Comparison of ENCODE assay signal across 9 mouse cellular contexts in genomic region chr7:16239554-16239997, GRCm38 (mm10). TPM values are rescaled to one million over a fixed set of nuclear protein-coding genes. Genes with fewer than 3 reads are reported as not detected.
DNase-seq lines count a peak whose midpoint lies in the region; ATAC-seq and TF ChIP-seq lines count a peak whose summit lies in the region.
"Had no signal": no experiment of that assay in that cellular context is flagged by ENCODE, and none has a peak within 500 bp of the region (broad histone marks: within the 10 kb centered on the region; RNA-seq: fewer than 3 reads in every experiment).

No protein-coding gene starts in this region.

- DNase-seq in 3134 (ENCODE audit: extremely low read depth, insufficient read length, low spot score): peak; percentile 48
- peak; percentile 35 for DNase-seq in adipocyte (ENCODE audit: low spot score)
- peak; percentile 61 to 76 for DNase-seq in heart, adult 2 months
- peak; percentile 58 to 69 for DNase-seq in lung, adult 18-20 months
- no peak for DNase-seq in thymus, adult 2 months
- DNase-seq in forebrain, embryonic 10.5 days (ENCODE audit: extremely low spot score, low spot score): no peak
- DNase-seq in forebrain, embryonic 14.5 days (ENCODE audit: low spot score): no peak

- no peak for TF ChIP-seq EP300 in heart, adult 2 months (IDR thresholded peaks at IDR 0.05; ENCODE audit: insufficient read depth, low read depth, low read length)

- peak overlapping the region; percentile 71 for H3K27ac ChIP-seq in heart, adult 2 months
- no peak overlapping the region; the same call in 1 of the 2 replicates for H3K27ac ChIP-seq in thymus, adult 2 months (ENCODE audit: control insufficient read depth, insufficient read depth, low read length)
- no peak overlapping the region for H3K27ac ChIP-seq in forebrain, embryonic 10.5 days
- no peak overlapping the region for H3K27ac ChIP-seq in forebrain, embryonic 14.5 days (ENCODE audit: low read depth, low read length)
- H3K27ac ChIP-seq in neural tube, embryonic 15.5 days (replicated peaks): no peak overlapping the region
- H3K27ac ChIP-seq: hindbrain, embryonic 15.5 days had no signal

- TF ChIP-seq CTCF in heart, adult 2 months (IDR thresholded peaks at IDR 0.05): no peak
- TF ChIP-seq CTCF in thymus, adult 2 months (IDR thresholded peaks at IDR 0.05; ENCODE audit: borderline replicate concordance, control insufficient read depth, extremely low read depth, insufficient read depth, low read length, poor library complexity): no peak

- H3K9ac ChIP-seq in heart, adult 2 months (ENCODE audit: low read depth, low read length): peak overlapping the region; percentile 25
- no peak overlapping the region for H3K9ac ChIP-seq in forebrain, embryonic 14.5 days (ENCODE audit: low read length)
- no peak overlapping the region for H3K9ac ChIP-seq in neural tube, embryonic 15.5 days (replicated peaks)
- H3K9ac ChIP-seq: hindbrain, embryonic 15.5 days had no signal

- no peaks in the 10 kb centered on the region for H3K9me3 ChIP-seq in forebrain, embryonic 10.5 days
- no peaks in the 10 kb centered on the region for H3K9me3 ChIP-seq in forebrain, embryonic 14.5 days (replicated peaks; ENCODE audit: control insufficient read depth, low read length)
- H3K9me3 ChIP-seq in neural tube, embryonic 15.5 days (replicated peaks): no peaks in the 10 kb centered on the region
- H3K9me3 ChIP-seq: hindbrain, embryonic 15.5 days had no signal

- intact Hi-C loops in heart, adult 2 months (cut with DNase I): no loop called here

- no peak overlapping the region for H3K4me2 ChIP-seq in forebrain, embryonic 14.5 days (ENCODE audit: low read length)
- no peak overlapping the region for H3K4me2 ChIP-seq in neural tube, embryonic 15.5 days
- H3K4me2 ChIP-seq: hindbrain, embryonic 15.5 days had no signal

- no peak overlapping the region for H3K4me3 ChIP-seq in heart, adult 2 months
- no peak overlapping the region for H3K4me3 ChIP-seq in thymus, adult 2 months (ENCODE audit: control insufficient read depth, insufficient read depth, low read length)
- H3K4me3 ChIP-seq in forebrain, embryonic 10.5 days: no peak overlapping the region
- H3K4me3 ChIP-seq in forebrain, embryonic 14.5 days (ENCODE audit: low read depth, low read length): no peak overlapping the region
- H3K4me3 ChIP-seq in neural tube, embryonic 15.5 days (replicated peaks): no peak overlapping the region
- H3K4me3 ChIP-seq: hindbrain, embryonic 15.5 days had no signal

- no peaks in the 10 kb centered on the region for H3K36me3 ChIP-seq in heart, adult 2 months (ENCODE audit: control insufficient read depth, insufficient read depth, low read length)
- no peaks in the 10 kb centered on the region for H3K36me3 ChIP-seq in thymus, adult 2 months (ENCODE audit: control insufficient read depth, insufficient read depth, low read length)
- H3K36me3 ChIP-seq in forebrain, embryonic 10.5 days (replicated peaks): no peaks in the 10 kb centered on the region
- H3K36me3 ChIP-seq in forebrain, embryonic 14.5 days (ENCODE audit: control insufficient read depth, insufficient read depth, low read length): no peaks in the 10 kb centered on the region
- H3K36me3 ChIP-seq in neural tube, embryonic 15.5 days: no peaks in the 10 kb centered on the region
- H3K36me3 ChIP-seq: hindbrain, embryonic 15.5 days had no signal

- peaks cover 4% of the 10 kb centered on the region for H3K4me1 ChIP-seq in heart, adult 2 months (ENCODE audit: control insufficient read depth, insufficient read depth, low read length)
- H3K4me1 ChIP-seq in thymus, adult 2 months (replicated peaks; ENCODE audit: control insufficient read depth, insufficient read depth, low read length): no peaks in the 10 kb centered on the region
- no peaks in the 10 kb centered on the region; the same call in 1 of the 2 replicates for H3K4me1 ChIP-seq in forebrain, embryonic 10.5 days
- H3K4me1 ChIP-seq in forebrain, embryonic 14.5 days (ENCODE audit: control insufficient read depth, insufficient read depth, low read length): no peaks in the 10 kb centered on the region
- no peaks in the 10 kb centered on the region for H3K4me1 ChIP-seq in neural tube, embryonic 15.5 days
- H3K4me1 ChIP-seq: hindbrain, embryonic 15.5 days had no signal

- ATAC-seq in forebrain, embryonic 14.5 days: no peak
- ATAC-seq in neural tube, embryonic 15.5 days (ENCODE audit: low FRiP score): no peak

- no peaks in the 10 kb centered on the region for H3K27me3 ChIP-seq in heart, adult 2 months (ENCODE audit: control insufficient read depth, insufficient read depth, low read length)
- no peaks in the 10 kb centered on the region for H3K27me3 ChIP-seq in thymus, adult 2 months (ENCODE audit: control insufficient read depth, insufficient read depth, low read length)
- H3K27me3 ChIP-seq in forebrain, embryonic 10.5 days (ENCODE audit: poor library complexity, severe bottlenecking): no peaks in the 10 kb centered on the region
- no peaks in the 10 kb centered on the region for H3K27me3 ChIP-seq in forebrain, embryonic 14.5 days (replicated peaks; ENCODE audit: control insufficient read depth, insufficient read depth, low read length)
- no peaks in the 10 kb centered on the region for H3K27me3 ChIP-seq in neural tube, embryonic 15.5 days (replicated peaks)
- H3K27me3 ChIP-seq: hindbrain, embryonic 15.5 days had no signal

- TF ChIP-seq POLR2A in heart, adult 2 months (IDR thresholded peaks at IDR 0.05; ENCODE audit: insufficient read depth, low read depth, low read length): 0 out of 2 replicates have a peak, but pooled peaks have one; percentile 18
- no peak for TF ChIP-seq POLR2A in thymus, adult 2 months (IDR thresholded peaks at IDR 0.05; ENCODE audit: control insufficient read depth, extremely low read depth, insufficient read depth, low read length, poor library complexity)

- WGBS in heart, adult 2 months: 11% methylated on average over 9 of the region's 9 CpGs
- 77% methylated on average over 9 of the region's 9 CpGs for whole genome bisulfite sequencing in thymus, adult 2 months
- 72% methylated on average over 9 of the region's 9 CpGs for WGBS in forebrain, embryonic 10.5 days
- 77% methylated on average over 9 of the region's 9 CpGs for WGBS in forebrain, embryonic 14.5 days
- WGBS in neural tube, embryonic 15.5 days: 56% methylated on average over 9 of the region's 9 CpGs

- H3K79me2 ChIP-seq in heart, adult 2 months (replicated peaks; ENCODE audit: control insufficient read depth, insufficient read depth, low read length): no peaks in the 10 kb centered on the region

RNA-seq across cellular contexts. Expression of gene C5ar2, which starts 4.4 kb away (rescaled TPM):
- 1 to 10 TPM; 1.4 to 1.6 TPM for total RNA-seq in heart, adult 2 months (2021)
- 1.1 and 1.3 TPM in 2 replicates for polyA plus RNA-seq in heart, adult 2 months (2012; rRNA removed)
- 0.26 and 0.46 TPM in 2 replicates for polyA plus RNA-seq in thymus, adult 2 months (2012; rRNA removed)
- polyA plus RNA-seq in forebrain, embryonic 10.5 days (2016; fragmentation: Nextera tagmentation; extraction: Ambion mirVana): 0.09 TPM in 2 replicates
- not detected in 2 replicates for polyA plus RNA-seq in forebrain, embryonic 14.5 days (2014; fragmentation: Nextera tagmentation; extraction: Ambion mirVana)
- polyA plus RNA-seq in neural tube, embryonic 15.5 days (2015; fragmentation: Nextera tagmentation; extraction: Ambion mirVana): 0.10 and 0.22 TPM in 2 replicates

RNA-seq across cellular contexts. Expression of gene Dhx34, which starts 17.7 kb away (rescaled TPM):
- total RNA-seq in heart, adult 2 months (2021): 1 to 10 TPM; 6.1 to 8.9 TPM
- polyA plus RNA-seq in heart, adult 2 months (2012; rRNA removed): 13.2 and 15.8 TPM in 2 replicates
- 72.3 and 86.9 TPM in 2 replicates for polyA plus RNA-seq in thymus, adult 2 months (2012; rRNA removed)
- 19.6 and 21.2 TPM in 2 replicates for polyA plus RNA-seq in forebrain, embryonic 10.5 days (2016; fragmentation: Nextera tagmentation; extraction: Ambion mirVana)
- polyA plus RNA-seq in forebrain, embryonic 14.5 days (2014; fragmentation: Nextera tagmentation; extraction: Ambion mirVana): 9.4 and 10.8 TPM in 2 replicates
- polyA plus RNA-seq in neural tube, embryonic 15.5 days (2015; fragmentation: Nextera tagmentation; extraction: Ambion mirVana): 12.2 and 13.2 TPM in 2 replicates

RNA-seq across cellular contexts. Expression of gene C5ar1, which starts 19.8 kb away (rescaled TPM):
- 1 to 10 TPM; 7.9 to 8.1 TPM for total RNA-seq in heart, adult 2 months (2021)
- 10.0 TPM in 2 replicates for polyA plus RNA-seq in heart, adult 2 months (2012; rRNA removed)
- polyA plus RNA-seq in thymus, adult 2 months (2012; rRNA removed): 3.2 and 4.1 TPM in 2 replicates
- polyA plus RNA-seq in forebrain, embryonic 10.5 days (2016; fragmentation: Nextera tagmentation; extraction: Ambion mirVana): 0.50 and 0.80 TPM in 2 replicates
- polyA plus RNA-seq in forebrain, embryonic 14.5 days (2014; fragmentation: Nextera tagmentation; extraction: Ambion mirVana): 0.89 and 1.3 TPM in 2 replicates
- polyA plus RNA-seq in neural tube, embryonic 15.5 days (2015; fragmentation: Nextera tagmentation; extraction: Ambion mirVana): 1.7 and 2.7 TPM in 2 replicates

RNA-seq across cellular contexts. Expression of gene Inafm1, which starts 33.8 kb away (rescaled TPM):
- 10 to 100 TPM; 15.4 to 17.4 TPM for total RNA-seq in heart, adult 2 months (2021)
- polyA plus RNA-seq in heart, adult 2 months (2012; rRNA removed): 12.8 and 16.3 TPM in 2 replicates
- 44.7 and 62.2 TPM in 2 replicates for polyA plus RNA-seq in thymus, adult 2 months (2012; rRNA removed)
- 5.6 and 6.3 TPM in 2 replicates for polyA plus RNA-seq in forebrain, embryonic 10.5 days (2016; fragmentation: Nextera tagmentation; extraction: Ambion mirVana)
- polyA plus RNA-seq in forebrain, embryonic 14.5 days (2014; fragmentation: Nextera tagmentation; extraction: Ambion mirVana): 20.4 and 21.0 TPM in 2 replicates
- polyA plus RNA-seq in neural tube, embryonic 15.5 days (2015; fragmentation: Nextera tagmentation; extraction: Ambion mirVana): 56.4 and 66.4 TPM in 2 replicates

RNA-seq across cellular contexts. Expression of gene Ccdc9, which starts 47.0 kb away (rescaled TPM):
- 10 to 100 TPM; 33.1 to 46.7 TPM for total RNA-seq in heart, adult 2 months (2021)
- 21.8 and 22.1 TPM in 2 replicates for polyA plus RNA-seq in heart, adult 2 months (2012; rRNA removed)
- 39.4 and 43.0 TPM in 2 replicates for polyA plus RNA-seq in thymus, adult 2 months (2012; rRNA removed)
- polyA plus RNA-seq in forebrain, embryonic 10.5 days (2016; fragmentation: Nextera tagmentation; extraction: Ambion mirVana): 28.7 and 34.8 TPM in 2 replicates
- 12.6 and 15.2 TPM in 2 replicates for polyA plus RNA-seq in forebrain, embryonic 14.5 days (2014; fragmentation: Nextera tagmentation; extraction: Ambion mirVana)
- polyA plus RNA-seq in neural tube, embryonic 15.5 days (2015; fragmentation: Nextera tagmentation; extraction: Ambion mirVana): 23.3 and 24.5 TPM in 2 replicates

Comparison
In these comparisons a context has a peak if more than half of its experiments do, and no peak if none do; other contexts are left out.
1. DNase-seq: peak in 3134 (single experiment), adipocyte (single experiment), heart, adult 2 months (2 of 2) and lung, adult 18-20 months (2 of 2); none in thymus, adult 2 months (single experiment), forebrain, embryonic 10.5 days (single experiment) and forebrain, embryonic 14.5 days (single experiment).